Mouse (Mus musculus): Measurements from ENCODE around the gene Cdc7. TPM values are rescaled to one million over a fixed set of nuclear protein-coding genes. Genes with fewer than 3 reads are reported as not detected.

The Cdc7 gene
- total RNA-seq (2014; rRNA removed) (29.9 and 36.8 TPM in 2 replicates), polyA plus RNA-seq (2015; fragmentation: Nextera tagmentation; extraction: Ambion mirVana) (18.4 and 23.5 TPM in 2 replicates)

GRCm38 (mm10) chr5:106963584-106964512 lies at the start of gene Cdc7:
Gene Cdc7 (plus strand): TSS chr5:106964322.
- H3K4me2 ChIP-seq (ENCODE audit: low read depth): peak within 1 kb of the TSS; percentile 92
- H3K9ac ChIP-seq: peak within 1 kb of the TSS; percentile 67
- 0 out of 2 replicates have a peak, but pooled peaks cover 3% of the 10 kb centered on the region for H3K4me1 ChIP-seq (ENCODE audit: insufficient read depth)
- no peak for TF ChIP-seq CTCF (IDR thresholded peaks at IDR 0.05; ENCODE audit: low read depth)
- H3K36me3 ChIP-seq (ENCODE audit: insufficient read depth): no peaks in the 10 kb centered on the region
- DNase-seq: peak; percentile 97
- peak; percentile 96 for ATAC-seq
- peak within 1 kb of the TSS; percentile 66; the same call in 1 of the 2 replicates for H3K27ac ChIP-seq (ENCODE audit: low read depth, low read length)
- H3K9me3 ChIP-seq (ENCODE audit: low read length): no peaks in the 10 kb centered on the region
- peak within 1 kb of the TSS; percentile 79 for H3K4me3 ChIP-seq (ENCODE audit: low read depth, low read length)
- WGBS: 5% methylated on average over 54 of the region's 54 CpGs
- H3K27me3 ChIP-seq (ENCODE audit: insufficient read depth, low read length): no peaks in the 10 kb centered on the region

DNA sequence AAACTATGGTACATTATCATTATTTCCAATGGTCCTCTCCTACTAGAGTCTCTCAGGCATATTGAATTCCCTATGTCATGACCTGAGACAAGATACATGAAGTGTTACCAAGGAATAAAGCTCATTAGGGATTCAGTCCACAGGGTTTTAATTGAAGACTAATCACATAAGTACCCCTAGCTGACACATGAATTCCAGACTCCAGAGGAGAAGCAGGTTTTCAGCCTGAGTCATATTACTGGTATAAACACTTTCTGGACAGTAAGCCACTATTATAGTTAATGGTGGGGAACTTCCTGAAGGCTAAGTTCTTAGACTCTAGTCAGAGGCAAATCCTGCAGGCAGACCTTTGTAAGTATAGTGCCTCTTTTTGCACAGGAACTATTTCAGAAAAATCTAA lies 44.8 kb upstream of the Cdc7 start:
- H3K4me3 ChIP-seq (ENCODE audit: low read depth, low read length): no peak overlapping the region
- TF ChIP-seq CTCF (IDR thresholded peaks at IDR 0.05; ENCODE audit: low read depth): no peak

DNA sequence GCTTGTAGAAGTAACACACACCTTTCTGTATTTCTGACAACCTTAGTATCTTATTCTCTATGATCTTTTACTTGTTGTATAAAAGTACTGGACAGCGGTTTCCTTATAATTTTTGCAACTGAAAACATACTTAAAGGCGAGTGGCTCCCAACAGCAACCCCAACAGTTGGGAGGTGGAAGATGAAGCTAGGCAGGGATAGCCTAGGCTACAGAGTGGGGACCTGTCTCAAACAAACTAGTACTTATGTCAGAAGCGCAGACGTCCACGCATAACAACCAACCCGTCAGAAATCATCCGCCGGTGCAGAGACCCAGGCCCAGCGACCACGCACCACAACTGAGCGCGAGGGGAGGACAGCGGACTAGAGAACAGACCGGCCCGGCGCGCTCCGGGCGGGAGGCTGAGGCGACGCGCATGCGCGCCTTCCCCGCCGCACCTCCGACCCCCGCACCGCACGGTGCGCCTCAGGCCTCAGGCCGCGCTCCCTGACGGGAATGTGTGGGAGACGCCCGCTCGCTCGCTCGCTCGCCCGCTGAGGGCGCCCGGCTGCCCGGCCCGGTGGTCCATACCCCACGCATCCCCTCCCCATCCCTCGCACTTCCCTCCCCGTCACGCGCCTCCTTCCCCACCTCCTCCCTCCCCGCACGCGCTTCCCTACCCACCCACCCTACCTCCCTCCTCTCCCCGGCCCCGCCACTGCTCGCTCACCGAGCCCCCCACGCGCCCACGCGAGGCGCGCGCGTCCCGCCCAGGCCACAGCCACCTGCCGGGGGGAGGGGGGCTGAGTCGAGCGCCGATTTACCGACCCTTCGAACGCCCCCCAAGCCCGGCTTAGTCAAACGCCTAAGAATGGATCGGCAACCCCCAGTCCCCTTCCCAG lies 38.4 kb upstream of the Cdc7 start, which contains the start of gene Hfm1:
Hfm1 (minus strand) TSS at position 834 of the 881 bp plus-strand sequence.
- H3K27ac ChIP-seq (ENCODE audit: low read depth, low read length): peak within 1 kb of the TSS; percentile 89
- no peaks in the 10 kb centered on the region for H3K36me3 ChIP-seq (ENCODE audit: insufficient read depth)
- no peaks in the 10 kb centered on the region for H3K27me3 ChIP-seq (ENCODE audit: insufficient read depth, low read length)
- H3K4me1 ChIP-seq (ENCODE audit: insufficient read depth): no peaks in the 10 kb centered on the region
- peak within 1 kb of the TSS; percentile 85 for H3K9ac ChIP-seq
- ATAC-seq (peak; percentile 96), DNase-seq (peak; percentile 87)
- no peaks in the 10 kb centered on the region for H3K9me3 ChIP-seq (ENCODE audit: low read length)
- peak within 1 kb of the TSS; percentile 62 for H3K4me3 ChIP-seq (ENCODE audit: low read depth, low read length)
- H3K4me2 ChIP-seq (ENCODE audit: low read depth): peak within 1 kb of the TSS; percentile 65
- TF ChIP-seq CTCF (IDR thresholded peaks at IDR 0.05; ENCODE audit: low read depth): no peak
- under 1% methylated on average over 69 of the region's 76 CpGs for WGBS

More for the DNA sequence above, 44.8 kb upstream of the Cdc7 start:
- ATAC-seq (no peak), DNase-seq (no peak)
- H3K9ac ChIP-seq: no peak overlapping the region
- H3K27me3 ChIP-seq (ENCODE audit: insufficient read depth, low read length): no peaks in the 10 kb centered on the region
- H3K4me2 ChIP-seq (ENCODE audit: low read depth): no peak overlapping the region
- H3K9me3 ChIP-seq (ENCODE audit: low read length): no peaks in the 10 kb centered on the region
- no peak overlapping the region for H3K27ac ChIP-seq (ENCODE audit: low read depth, low read length)
- no peaks in the 10 kb centered on the region for H3K4me1 ChIP-seq (ENCODE audit: insufficient read depth)
- no peaks in the 10 kb centered on the region for H3K36me3 ChIP-seq (ENCODE audit: insufficient read depth)

DNA sequence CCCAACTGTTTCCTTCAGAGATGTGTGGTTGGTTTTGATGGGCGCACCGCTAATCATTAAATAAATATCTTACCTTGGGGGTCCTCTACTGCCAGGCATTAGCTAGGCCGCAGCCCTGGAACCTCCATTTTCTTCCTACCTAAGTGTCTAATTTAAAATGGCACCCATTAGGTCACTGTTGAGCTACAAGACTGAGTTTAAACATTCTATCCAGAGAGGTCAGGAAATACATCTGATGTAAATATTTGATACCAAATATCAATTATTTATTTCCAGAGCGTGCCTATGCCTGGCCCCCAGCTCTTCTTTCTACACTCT lies 37.8 kb upstream of the Cdc7 start:
- no peak for TF ChIP-seq CTCF (IDR thresholded peaks at IDR 0.05; ENCODE audit: low read depth)
- Histone ChIP-seq H3K9me3 (ENCODE audit: low read length) (no peaks in the 10 kb centered on the region), H3K36me3 (ENCODE audit: insufficient read depth) (no peaks in the 10 kb centered on the region), H3K4me3 (ENCODE audit: low read depth, low read length) (peak overlapping the region; percentile 62), H3K27me3 (ENCODE audit: insufficient read depth, low read length) (no peaks in the 10 kb centered on the region), H3K9ac (peak overlapping the region; percentile 85), H3K4me1 (ENCODE audit: insufficient read depth) (no peaks in the 10 kb centered on the region), H3K4me2 (ENCODE audit: low read depth) (peak overlapping the region; percentile 65), H3K27ac (ENCODE audit: low read depth, low read length) (peak overlapping the region; percentile 89)
- 23% methylated on average over 4 of the region's 4 CpGs for WGBS
- ATAC-seq (peak; percentile 67), DNase-seq (no peak)

DNA sequence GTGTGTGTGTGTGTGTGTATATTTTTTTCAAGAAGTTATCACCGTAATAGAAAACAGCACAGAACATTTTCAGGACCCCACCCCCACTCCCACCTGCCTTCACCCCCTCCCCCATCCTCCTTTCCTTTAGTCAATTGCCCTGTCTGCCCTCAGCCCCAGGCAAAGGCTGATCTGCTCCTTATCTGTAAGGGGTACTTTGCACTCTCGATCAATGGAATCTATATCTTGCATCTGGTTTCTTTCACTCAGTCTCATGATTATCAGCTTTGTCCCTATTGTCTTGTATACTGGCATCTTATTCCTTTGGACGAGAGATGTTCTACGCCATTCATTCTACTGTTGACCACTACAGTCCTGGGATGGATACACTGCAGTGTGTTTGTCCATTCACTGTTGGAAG lies 36.1 kb upstream of the Cdc7 start:
- Histone ChIP-seq H3K4me2 (ENCODE audit: low read depth) (no peak overlapping the region), H3K9me3 (ENCODE audit: low read length) (no peaks in the 10 kb centered on the region), H3K9ac (no peak overlapping the region), H3K27ac (ENCODE audit: low read depth, low read length) (no peak overlapping the region), H3K4me3 (ENCODE audit: low read depth, low read length) (no peak overlapping the region), H3K36me3 (ENCODE audit: insufficient read depth) (no peaks in the 10 kb centered on the region), H3K27me3 (ENCODE audit: insufficient read depth, low read length) (no peaks in the 10 kb centered on the region), H3K4me1 (ENCODE audit: insufficient read depth) (no peaks in the 10 kb centered on the region)
- no peak for TF ChIP-seq CTCF (IDR thresholded peaks at IDR 0.05; ENCODE audit: low read depth)
- ATAC-seq (no peak), DNase-seq (no peak)
- 82% methylated on average over 4 of the region's 4 CpGs for WGBS

DNA sequence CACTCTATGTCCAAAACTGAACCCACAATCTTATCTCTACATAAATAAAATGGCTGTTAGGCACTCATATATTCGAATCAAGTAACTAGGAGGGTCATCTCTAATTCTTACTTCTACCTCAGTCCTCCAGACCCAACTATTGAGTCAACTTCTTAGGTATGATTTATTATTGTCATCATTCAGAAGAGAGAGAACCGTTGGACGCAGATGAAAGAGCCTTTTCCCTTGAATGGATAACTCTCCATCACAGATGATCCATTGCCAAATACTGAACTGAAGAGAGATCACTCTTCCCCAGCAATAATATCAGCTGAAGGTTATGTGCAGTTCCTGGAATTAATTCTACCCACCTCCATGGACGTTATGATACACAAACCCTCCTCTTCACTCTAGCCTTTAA lies 17.8 kb upstream of the Cdc7 start:
- Histone ChIP-seq H3K4me3 (ENCODE audit: low read depth, low read length) (no peak overlapping the region), H3K27me3 (ENCODE audit: insufficient read depth, low read length) (no peaks in the 10 kb centered on the region), H3K4me1 (ENCODE audit: insufficient read depth) (no peaks in the 10 kb centered on the region), H3K4me2 (ENCODE audit: low read depth) (no peak overlapping the region), H3K9me3 (ENCODE audit: low read length) (no peaks in the 10 kb centered on the region), H3K9ac (no peak overlapping the region), H3K27ac (ENCODE audit: low read depth, low read length) (no peak overlapping the region), H3K36me3 (ENCODE audit: insufficient read depth) (no peaks in the 10 kb centered on the region)
- DNase-seq (no peak), ATAC-seq (no peak)
- WGBS: 82% methylated on average over 4 of the region's 4 CpGs
- TF ChIP-seq CTCF (IDR thresholded peaks at IDR 0.05; ENCODE audit: low read depth): no peak
